Mouse (Mus musculus): ENCODE measurements around the gene Gk5. TPM values are rescaled to one million over a fixed set of nuclear protein-coding genes. Genes with fewer than 3 reads are reported as not detected.
"Not testable (repeated sequence)": the region's sequence is repeated elsewhere in the genome, so short reads cannot be mapped to it uniquely, and the experiment has no call there.

Gk5 gene
- polyA plus RNA-seq, 1 experiment: 15.1 TPM

- no peak overlapping the region for H3K27ac ChIP-seq (ENCODE audit: insufficient read depth, low read length)
- TF ChIP-seq CTCF (IDR thresholded peaks at IDR 0.05; ENCODE audit: low read depth, low read length) (no peak), EP300 (IDR thresholded peaks at IDR 0.05; ENCODE audit: insufficient read depth, low read depth, low read length) (no peak), POLR2A (IDR thresholded peaks at IDR 0.05; ENCODE audit: insufficient read depth, low read length) (no peak)
- H3K4me1 ChIP-seq (ENCODE audit: control insufficient read depth, insufficient read depth, low read length): no peaks in the 10 kb centered on the region
- no peak overlapping the region for H3K4me3 ChIP-seq (ENCODE audit: low read depth, low read length)
- H3K9me3 ChIP-seq (replicated peaks; ENCODE audit: control insufficient read depth, insufficient read depth, low read length, poor library complexity, severe bottlenecking): peaks cover 18% of the 10 kb centered on the region
- no peaks in the 10 kb centered on the region for H3K27me3 ChIP-seq (ENCODE audit: control insufficient read depth, insufficient read depth, low read length, poor library complexity, severe bottlenecking)
- no peak overlapping the region for H3K9ac ChIP-seq (ENCODE audit: low read depth, poor library complexity, severe bottlenecking)
- H3K36me3 ChIP-seq (ENCODE audit: control insufficient read depth, insufficient read depth, low read length, poor library complexity, severe bottlenecking): peaks cover 21% of the 10 kb centered on the region
These were observed 33.6 kb downstream of the Gk5 start for GRCm38 (mm10) chr9:96152801-96153200.

GRCm38 (mm10) chr9:96158431-96158830 is 39.3 kb downstream of the Gk5 start:
- H3K9me3 ChIP-seq (replicated peaks; ENCODE audit: control insufficient read depth, insufficient read depth, low read length, poor library complexity, severe bottlenecking): peaks cover 18% of the 10 kb centered on the region
- H3K27ac ChIP-seq (ENCODE audit: insufficient read depth, low read length): no peak overlapping the region
- no peak overlapping the region for H3K9ac ChIP-seq (ENCODE audit: low read depth, poor library complexity, severe bottlenecking)

GRCm38 (mm10) chr9:96159047-96159446 is 39.9 kb downstream of the Gk5 start:
- no peaks in the 10 kb centered on the region for H3K27me3 ChIP-seq (ENCODE audit: control insufficient read depth, insufficient read depth, low read length, poor library complexity, severe bottlenecking)
- TF ChIP-seq POLR2A (IDR thresholded peaks at IDR 0.05; ENCODE audit: insufficient read depth, low read length): no peak
- no peak for TF ChIP-seq EP300 (IDR thresholded peaks at IDR 0.05; ENCODE audit: insufficient read depth, low read depth, low read length)
- no peak for TF ChIP-seq CTCF (IDR thresholded peaks at IDR 0.05; ENCODE audit: low read depth, low read length)

More at GRCm38 (mm10) chr9:96158431-96158830, 39.3 kb downstream of the Gk5 start:
- Histone ChIP-seq H3K36me3 (ENCODE audit: control insufficient read depth, insufficient read depth, low read length, poor library complexity, severe bottlenecking) (peaks cover 18% of the 10 kb centered on the region), H3K4me1 (ENCODE audit: control insufficient read depth, insufficient read depth, low read length) (peaks cover 6% of the 10 kb centered on the region), H3K4me3 (ENCODE audit: low read depth, low read length) (no peak overlapping the region), H3K27me3 (ENCODE audit: control insufficient read depth, insufficient read depth, low read length, poor library complexity, severe bottlenecking) (no peaks in the 10 kb centered on the region)
- TF ChIP-seq CTCF (IDR thresholded peaks at IDR 0.05; ENCODE audit: low read depth, low read length) (no peak), EP300 (IDR thresholded peaks at IDR 0.05; ENCODE audit: insufficient read depth, low read depth, low read length) (no peak), POLR2A (IDR thresholded peaks at IDR 0.05; ENCODE audit: insufficient read depth, low read length) (no peak)

GRCm38 (mm10) chr9:96160767-96161166 is 41.6 kb downstream of the Gk5 start:
- no peaks in the 10 kb centered on the region for H3K27me3 ChIP-seq (ENCODE audit: control insufficient read depth, insufficient read depth, low read length, poor library complexity, severe bottlenecking)
- H3K9me3 ChIP-seq (replicated peaks; ENCODE audit: control insufficient read depth, insufficient read depth, low read length, poor library complexity, severe bottlenecking): peaks cover 3% of the 10 kb centered on the region; the same call in 1 of the 2 replicates
- H3K4me3 ChIP-seq (ENCODE audit: low read depth, low read length): no peak overlapping the region
- H3K27ac ChIP-seq (ENCODE audit: insufficient read depth, low read length): peak overlapping the region; percentile 27; the same call in 1 of the 2 replicates
- TF ChIP-seq CTCF (IDR thresholded peaks at IDR 0.05; ENCODE audit: low read depth, low read length) (no peak), POLR2A (IDR thresholded peaks at IDR 0.05; ENCODE audit: insufficient read depth, low read length) (no peak), EP300 (IDR thresholded peaks at IDR 0.05; ENCODE audit: insufficient read depth, low read depth, low read length) (peak; percentile 57; the same call in 1 of the 2 replicates)
- no peak overlapping the region for H3K9ac ChIP-seq (ENCODE audit: low read depth, poor library complexity, severe bottlenecking)
- peaks cover 2% of the 10 kb centered on the region; the same call in 1 of the 2 replicates for H3K36me3 ChIP-seq (ENCODE audit: control insufficient read depth, insufficient read depth, low read length, poor library complexity, severe bottlenecking)
- peaks cover 6% of the 10 kb centered on the region for H3K4me1 ChIP-seq (ENCODE audit: control insufficient read depth, insufficient read depth, low read length)

More at GRCm38 (mm10) chr9:96159047-96159446, 39.9 kb downstream of the Gk5 start:
- Histone ChIP-seq H3K4me3 (ENCODE audit: low read depth, low read length) (no peak overlapping the region), H3K9ac (ENCODE audit: low read depth, poor library complexity, severe bottlenecking) (no peak overlapping the region), H3K4me1 (ENCODE audit: control insufficient read depth, insufficient read depth, low read length) (peaks cover 6% of the 10 kb centered on the region), H3K9me3 (replicated peaks; ENCODE audit: control insufficient read depth, insufficient read depth, low read length, poor library complexity, severe bottlenecking) (peaks cover 12% of the 10 kb centered on the region), H3K27ac (ENCODE audit: insufficient read depth, low read length) (no peak overlapping the region), H3K36me3 (ENCODE audit: control insufficient read depth, insufficient read depth, low read length, poor library complexity, severe bottlenecking) (peaks cover 12% of the 10 kb centered on the region)

DNA sequence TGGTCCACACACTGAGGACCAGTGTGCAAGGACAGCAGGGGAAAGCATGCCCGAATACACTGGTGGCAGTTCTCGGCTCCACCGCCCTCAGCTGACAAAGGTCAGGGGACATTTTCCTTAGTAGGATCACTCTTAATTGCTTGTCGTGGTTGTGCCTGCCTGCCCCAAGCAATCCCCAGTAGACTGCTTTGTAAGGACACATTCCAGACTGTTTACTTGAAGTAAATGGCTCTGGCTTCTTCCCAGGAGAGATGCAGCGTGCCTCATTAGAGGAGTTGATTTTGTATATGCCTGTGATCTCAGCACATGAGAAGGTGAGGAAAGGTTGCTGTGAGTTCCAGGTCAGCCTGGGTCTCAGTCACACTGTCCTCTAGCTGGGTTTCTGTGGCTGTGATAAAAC is 43.3 kb downstream of the Gk5 start:
- Histone ChIP-seq H3K27me3 (ENCODE audit: control insufficient read depth, insufficient read depth, low read length, poor library complexity, severe bottlenecking) (no peaks in the 10 kb centered on the region), H3K9me3 (replicated peaks; ENCODE audit: control insufficient read depth, insufficient read depth, low read length, poor library complexity, severe bottlenecking) (no peaks in the 10 kb centered on the region), H3K9ac (ENCODE audit: low read depth, poor library complexity, severe bottlenecking) (no peak overlapping the region), H3K36me3 (ENCODE audit: control insufficient read depth, insufficient read depth, low read length, poor library complexity, severe bottlenecking) (no peaks in the 10 kb centered on the region), H3K27ac (ENCODE audit: insufficient read depth, low read length) (peak overlapping the region; percentile 5; the same call in 1 of the 2 replicates), H3K4me3 (ENCODE audit: low read depth, low read length) (no peak overlapping the region; the same call in 1 of the 2 replicates), H3K4me1 (ENCODE audit: control insufficient read depth, insufficient read depth, low read length) (peaks cover 7% of the 10 kb centered on the region)
- TF ChIP-seq CTCF (IDR thresholded peaks at IDR 0.05; ENCODE audit: low read depth, low read length): no peak
- TF ChIP-seq POLR2A (IDR thresholded peaks at IDR 0.05; ENCODE audit: insufficient read depth, low read length): no peak
- no peak for TF ChIP-seq EP300 (IDR thresholded peaks at IDR 0.05; ENCODE audit: insufficient read depth, low read depth, low read length)

DNA sequence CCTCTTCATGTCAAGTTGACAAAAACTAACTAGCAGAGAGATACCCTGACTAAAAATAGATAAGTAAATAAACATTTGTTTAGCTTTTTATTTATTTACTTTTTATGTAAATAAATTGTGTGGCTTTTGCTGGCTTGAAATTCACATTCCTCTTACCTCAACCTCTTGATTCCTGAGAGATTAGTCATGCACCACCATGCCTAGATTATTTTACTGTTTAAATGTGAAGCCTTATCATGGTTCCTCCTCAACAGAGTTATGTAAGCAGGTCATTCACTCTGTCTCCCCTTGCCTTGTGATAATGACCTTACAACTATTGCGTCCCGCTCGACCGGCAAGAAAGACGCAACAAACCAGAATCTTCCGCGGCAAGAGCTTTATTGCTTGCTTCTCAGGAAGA is 44.3 kb downstream of the Gk5 start:
- Histone ChIP-seq H3K4me3 (ENCODE audit: low read depth, low read length) (no peak overlapping the region), H3K27ac (ENCODE audit: insufficient read depth, low read length) (no peak overlapping the region)
- TF ChIP-seq EP300 (IDR thresholded peaks at IDR 0.05; ENCODE audit: insufficient read depth, low read depth, low read length): no peak
- no peak for TF ChIP-seq POLR2A (IDR thresholded peaks at IDR 0.05; ENCODE audit: insufficient read depth, low read length)
- TF ChIP-seq CTCF (IDR thresholded peaks at IDR 0.05; ENCODE audit: low read depth, low read length): no peak

GRCm38 (mm10) chr9:96163983-96164382 is 44.8 kb downstream of the Gk5 start:
- not testable (repeated sequence) for H3K27ac ChIP-seq (ENCODE audit: insufficient read depth, low read length); H3K4me1 ChIP-seq (ENCODE audit: control insufficient read depth, insufficient read depth, low read length); H3K36me3 ChIP-seq (ENCODE audit: control insufficient read depth, insufficient read depth, low read length, poor library complexity, severe bottlenecking); H3K9ac ChIP-seq (ENCODE audit: low read depth, poor library complexity, severe bottlenecking); H3K27me3 ChIP-seq (ENCODE audit: control insufficient read depth, insufficient read depth, low read length, poor library complexity, severe bottlenecking); H3K9me3 ChIP-seq (replicated peaks; ENCODE audit: control insufficient read depth, insufficient read depth, low read length, poor library complexity, severe bottlenecking)
- peak overlapping the region; percentile 13; the same call in 1 of the 2 replicates for H3K4me3 ChIP-seq (ENCODE audit: low read depth, low read length)

More for the DNA sequence above, 44.3 kb downstream of the Gk5 start:
- Histone ChIP-seq H3K9ac (ENCODE audit: low read depth, poor library complexity, severe bottlenecking) (no peak overlapping the region), H3K36me3 (ENCODE audit: control insufficient read depth, insufficient read depth, low read length, poor library complexity, severe bottlenecking) (no peaks in the 10 kb centered on the region), H3K27me3 (ENCODE audit: control insufficient read depth, insufficient read depth, low read length, poor library complexity, severe bottlenecking) (no peaks in the 10 kb centered on the region), H3K4me1 (ENCODE audit: control insufficient read depth, insufficient read depth, low read length) (peaks cover 7% of the 10 kb centered on the region), H3K9me3 (replicated peaks; ENCODE audit: control insufficient read depth, insufficient read depth, low read length, poor library complexity, severe bottlenecking) (no peaks in the 10 kb centered on the region)
